Mouse (Mus musculus): ENCODE data around the gene Lbx1.

Lbx1 gene

DNA sequence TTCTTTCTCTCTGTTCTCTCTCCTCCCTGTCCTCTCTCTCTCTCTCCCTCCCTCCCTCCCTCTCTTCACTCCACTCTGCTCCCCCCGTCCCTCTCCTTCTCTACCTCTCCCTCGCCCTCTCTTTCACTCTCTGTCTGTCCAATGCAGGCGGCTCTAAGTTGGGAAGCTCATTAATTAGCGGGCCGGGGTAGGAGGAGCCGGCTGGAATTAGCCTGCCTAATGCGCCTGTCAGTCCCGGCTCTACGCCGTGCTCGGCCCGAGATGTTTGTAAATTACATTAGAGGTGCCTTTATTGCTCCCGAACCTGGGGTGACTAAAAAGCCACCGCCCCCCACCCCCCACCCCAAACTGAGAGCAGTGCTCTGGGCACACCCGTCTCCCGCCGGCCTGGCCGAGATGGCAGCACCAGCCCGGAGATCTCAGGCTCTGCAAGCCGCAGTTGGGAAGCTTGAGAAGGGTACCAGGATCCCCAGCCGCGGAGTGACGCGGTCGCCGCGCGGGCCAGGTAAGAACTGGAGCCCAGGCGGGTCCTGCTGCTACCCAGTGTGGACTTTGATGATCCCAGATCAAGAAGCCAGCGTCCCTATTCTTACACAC lies at the start of gene Lbx1:
Gene Lbx1 (minus strand): TSS at position 47 of the 597 bp plus-strand sequence.
- DNase-seq (ENCODE audit: low spot score), result no peak

DNA sequence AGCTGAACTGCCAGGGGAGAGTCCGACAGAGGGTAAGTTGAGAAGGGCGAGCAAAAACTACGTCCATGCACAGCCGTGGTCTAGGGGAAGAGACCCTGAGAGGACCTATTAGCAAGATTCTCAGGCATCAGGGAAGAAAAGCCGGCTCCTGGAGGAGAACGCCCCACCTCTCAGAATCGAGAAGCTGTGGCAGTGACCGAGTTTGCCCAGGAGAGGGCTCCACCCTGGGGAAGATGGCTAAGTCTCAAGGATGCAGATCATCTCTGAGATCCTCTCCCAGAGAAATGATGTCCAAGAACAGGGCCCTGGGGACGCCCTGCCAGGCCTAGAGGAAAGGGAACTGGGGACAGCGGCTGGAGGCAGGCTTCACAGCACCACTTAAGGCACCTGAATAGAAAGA lies 47.7 kb upstream of the Lbx1 start:
- DNase-seq (ENCODE audit: low spot score), result peak; percentile 32

DNA sequence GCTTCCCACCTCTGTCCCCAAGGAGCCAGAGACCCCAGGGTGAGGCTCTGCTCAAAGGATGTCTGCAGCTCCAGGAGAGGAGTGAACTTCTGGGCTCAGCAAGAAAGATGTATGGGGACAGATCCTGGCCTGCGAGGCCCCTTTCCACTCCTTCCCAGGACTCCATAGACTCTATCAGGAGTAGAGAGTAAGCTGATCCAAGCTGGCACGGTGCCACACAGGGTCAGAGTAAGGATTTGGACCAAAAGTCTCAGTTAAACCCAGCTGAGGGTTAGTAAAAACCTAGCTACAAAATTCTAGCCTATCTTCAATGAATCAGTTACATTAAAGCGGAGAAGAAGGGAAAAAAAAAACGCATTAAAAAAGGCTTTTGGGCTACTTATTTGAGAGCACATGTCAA lies 40.6 kb upstream of the Lbx1 start:
- no peak for DNase-seq (ENCODE audit: low spot score)

DNA sequence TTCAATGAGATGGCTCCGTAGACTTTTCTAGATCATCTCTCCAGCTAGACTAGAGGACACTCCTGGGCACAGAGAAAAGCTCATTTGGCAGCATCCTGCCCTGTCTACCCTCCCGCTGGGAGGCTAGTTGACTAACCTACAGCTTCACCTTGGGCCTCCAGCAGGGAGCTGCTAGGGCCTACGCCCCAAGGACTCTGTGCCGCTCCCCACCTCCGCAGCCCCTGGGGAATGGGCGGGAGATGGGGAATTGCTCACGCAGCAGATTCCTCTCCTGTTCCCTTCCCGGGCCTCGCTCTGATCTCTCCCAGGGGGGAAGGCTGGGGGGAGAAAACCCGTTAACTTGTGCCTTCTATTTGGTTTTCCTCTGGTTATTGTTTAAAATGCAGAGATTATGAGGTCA lies 36.4 kb upstream of the Lbx1 start:
- no peak for DNase-seq (ENCODE audit: low spot score)

DNA sequence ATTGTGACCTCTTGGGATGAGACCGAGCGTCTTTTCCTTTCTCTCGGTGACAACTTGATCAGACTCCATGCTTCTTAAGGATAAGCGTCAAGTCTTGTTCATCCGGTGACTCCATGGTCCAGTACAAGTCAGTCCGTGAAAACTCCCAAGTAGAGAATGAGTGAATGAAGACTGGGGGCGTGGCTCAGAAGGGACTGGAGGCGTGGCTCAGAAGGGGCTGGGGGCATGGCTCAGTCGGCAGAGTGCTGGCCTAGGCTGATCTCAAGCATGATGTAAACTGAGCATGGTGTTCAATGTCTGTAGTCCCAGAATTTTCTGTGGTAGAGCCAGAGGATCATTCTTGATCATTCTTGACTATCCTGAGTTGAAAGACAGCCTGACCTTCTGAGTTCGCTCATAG lies 27.4 kb upstream of the Lbx1 start:
- no peak for DNase-seq (ENCODE audit: low spot score)

DNA sequence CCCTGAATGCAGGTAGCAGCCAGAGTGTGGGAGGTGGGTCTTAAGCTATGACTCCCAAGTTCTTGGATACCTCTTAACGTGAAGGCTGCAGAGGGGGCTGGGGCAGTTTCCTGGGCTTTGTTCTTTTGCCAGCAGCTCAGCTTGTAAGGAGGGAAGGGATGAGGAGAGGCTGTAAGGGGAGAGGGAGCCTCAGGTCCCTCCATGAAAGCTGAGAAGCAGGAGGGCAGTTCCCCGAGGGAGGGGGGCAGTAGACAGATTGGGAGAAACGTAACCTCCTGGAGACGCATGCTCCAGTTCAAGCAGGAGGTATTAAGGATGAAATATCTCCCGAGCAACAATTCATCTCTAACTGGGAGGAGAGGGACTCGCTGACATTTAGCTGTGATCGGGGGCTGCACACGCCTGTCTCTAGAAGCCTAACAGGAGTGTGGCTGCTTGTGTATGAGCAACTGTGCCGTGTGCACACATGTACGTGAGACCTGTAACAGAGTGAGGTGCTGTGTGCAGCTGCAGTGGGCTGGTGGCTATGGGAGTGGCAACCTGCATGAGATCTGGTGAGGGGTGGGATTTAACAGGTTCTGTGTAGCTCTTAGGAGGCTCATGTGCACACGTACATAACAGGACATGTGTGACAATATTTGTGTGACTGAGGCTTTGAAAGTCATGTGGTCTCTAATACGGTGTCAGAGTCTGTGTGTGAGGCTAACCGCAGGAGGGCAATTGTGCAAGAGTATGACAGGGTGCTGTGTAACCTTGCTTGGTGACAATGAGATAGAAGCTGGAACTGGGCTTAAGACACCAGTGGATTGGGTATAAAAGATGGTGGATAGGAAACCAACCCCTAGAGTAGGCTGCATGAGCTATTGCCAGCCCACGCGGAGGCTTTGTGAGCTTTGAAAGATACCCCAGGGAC lies 22.1 kb upstream of the Lbx1 start:
- no peak for DNase-seq (ENCODE audit: low spot score)

DNA sequence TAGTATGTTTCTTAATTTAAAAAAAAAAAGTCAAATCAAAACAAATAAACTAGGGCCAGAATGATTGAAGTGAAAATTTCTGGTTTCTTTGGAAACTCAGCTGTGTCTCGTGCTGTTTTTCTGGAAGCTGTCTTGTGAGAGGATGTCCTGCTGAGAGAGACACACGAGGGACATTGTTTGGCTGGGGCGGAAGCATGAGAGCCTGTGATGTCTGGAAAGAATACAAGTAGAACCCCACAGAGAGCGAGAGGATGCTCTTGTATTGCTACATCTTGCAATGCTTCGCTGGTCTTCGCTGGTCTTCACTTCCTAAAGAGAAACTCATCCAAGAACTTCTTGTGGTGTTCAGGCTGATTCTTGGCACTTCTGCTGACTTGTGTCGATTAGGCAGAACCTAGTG lies 19.2 kb upstream of the Lbx1 start:
- DNase-seq (ENCODE audit: low spot score), result no peak

DNA sequence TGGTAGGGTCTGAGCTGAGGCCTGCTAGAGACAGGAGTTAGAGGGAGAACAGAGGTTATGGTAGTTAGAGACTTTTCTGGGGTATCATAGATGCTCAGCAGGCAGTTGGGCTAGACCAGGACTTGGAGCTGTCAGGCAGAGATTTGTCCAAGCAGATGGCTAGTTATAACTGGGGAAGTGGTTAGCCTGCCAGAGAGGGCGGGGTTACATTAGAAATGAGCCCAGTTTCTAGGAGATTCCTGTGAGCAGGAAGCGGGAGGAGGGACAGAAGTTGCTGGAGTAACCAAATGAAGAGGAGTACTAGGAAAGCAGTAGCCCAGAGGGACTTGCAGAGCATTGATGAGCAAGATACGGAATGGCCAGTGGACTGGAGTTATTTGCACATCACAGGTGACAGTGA lies 16.8 kb upstream of the Lbx1 start:
- DNase-seq (ENCODE audit: low spot score), result no peak

DNA sequence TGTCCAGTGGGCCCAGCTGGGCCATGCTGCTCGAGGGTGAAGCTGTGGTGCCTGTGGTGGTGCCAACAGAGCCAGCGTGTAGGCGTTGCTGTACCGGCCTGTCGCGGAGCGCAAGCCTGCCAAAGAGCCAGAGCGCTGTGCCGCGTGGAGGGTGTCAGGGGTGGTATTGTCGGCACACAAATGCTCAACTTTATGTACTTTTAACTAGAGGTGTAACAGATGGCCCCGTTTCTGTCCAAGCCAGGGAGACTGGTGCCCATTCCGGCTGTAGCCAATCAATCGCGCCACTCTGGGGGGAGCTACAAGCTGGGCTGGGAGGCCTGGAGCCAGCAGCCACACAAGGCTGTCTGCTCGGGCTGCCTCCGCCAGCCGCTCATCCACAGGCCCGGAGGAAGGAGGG lies 13.1 kb upstream of the Lbx1 start:
- DNase-seq (ENCODE audit: low spot score), result no peak

DNA sequence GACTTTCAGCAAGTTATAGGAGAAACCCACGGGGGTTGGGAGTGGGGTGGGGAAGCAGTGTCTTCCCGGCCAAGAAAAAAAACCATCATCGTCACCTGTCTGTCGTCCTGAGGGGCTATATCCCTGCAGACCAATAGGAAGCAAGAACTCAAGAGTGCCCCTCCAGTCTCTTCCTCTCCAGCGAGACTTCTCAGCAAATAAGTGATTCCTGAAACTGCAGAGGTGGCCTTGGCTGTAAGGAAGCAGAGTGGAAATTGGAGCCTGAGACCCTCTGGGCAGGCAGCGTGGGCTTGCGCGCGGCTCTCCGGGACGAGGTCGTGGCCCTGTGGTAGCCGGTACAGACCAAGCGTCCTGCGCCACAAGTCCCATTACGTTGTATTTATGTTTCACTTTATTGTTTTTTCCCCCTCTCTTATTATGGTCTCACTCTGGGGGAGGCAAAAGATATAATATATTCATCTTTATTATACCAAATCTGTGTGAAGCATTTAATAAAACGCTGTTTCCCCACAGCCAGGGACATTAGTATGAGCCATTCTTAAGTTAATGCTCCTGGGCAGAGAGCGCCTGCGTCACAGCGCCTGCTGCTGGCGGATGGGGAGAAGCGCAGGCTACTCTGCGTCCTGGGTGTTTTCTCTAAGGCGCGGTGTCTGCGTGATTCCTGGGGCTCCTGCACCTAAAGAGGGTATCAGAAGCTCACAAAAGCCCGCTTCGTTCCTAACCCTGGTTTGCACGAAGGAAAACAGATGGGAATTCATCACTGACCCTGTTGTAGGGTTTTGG lies 8.5 kb upstream of the Lbx1 start:
- DNase-seq (ENCODE audit: low spot score), result no peak

DNA sequence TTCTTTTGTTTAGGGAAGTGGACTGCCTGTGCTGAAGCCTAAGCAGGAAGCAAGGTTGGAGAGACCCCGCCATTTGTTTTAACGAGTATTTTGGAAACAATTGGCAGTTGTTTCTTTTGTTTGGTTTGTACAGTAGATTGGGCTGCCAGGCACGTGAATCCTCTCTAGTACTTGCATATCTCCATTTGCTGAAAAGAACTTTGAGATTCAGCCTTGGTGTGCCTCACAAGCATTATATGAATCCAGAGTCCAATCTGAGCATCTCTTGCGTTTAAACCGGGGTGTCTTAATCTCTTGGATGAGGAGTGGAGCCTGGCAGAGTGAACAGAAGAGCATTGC lies 7.6 kb upstream of the Lbx1 start:
- DNase-seq (ENCODE audit: low spot score), result no peak

DNA sequence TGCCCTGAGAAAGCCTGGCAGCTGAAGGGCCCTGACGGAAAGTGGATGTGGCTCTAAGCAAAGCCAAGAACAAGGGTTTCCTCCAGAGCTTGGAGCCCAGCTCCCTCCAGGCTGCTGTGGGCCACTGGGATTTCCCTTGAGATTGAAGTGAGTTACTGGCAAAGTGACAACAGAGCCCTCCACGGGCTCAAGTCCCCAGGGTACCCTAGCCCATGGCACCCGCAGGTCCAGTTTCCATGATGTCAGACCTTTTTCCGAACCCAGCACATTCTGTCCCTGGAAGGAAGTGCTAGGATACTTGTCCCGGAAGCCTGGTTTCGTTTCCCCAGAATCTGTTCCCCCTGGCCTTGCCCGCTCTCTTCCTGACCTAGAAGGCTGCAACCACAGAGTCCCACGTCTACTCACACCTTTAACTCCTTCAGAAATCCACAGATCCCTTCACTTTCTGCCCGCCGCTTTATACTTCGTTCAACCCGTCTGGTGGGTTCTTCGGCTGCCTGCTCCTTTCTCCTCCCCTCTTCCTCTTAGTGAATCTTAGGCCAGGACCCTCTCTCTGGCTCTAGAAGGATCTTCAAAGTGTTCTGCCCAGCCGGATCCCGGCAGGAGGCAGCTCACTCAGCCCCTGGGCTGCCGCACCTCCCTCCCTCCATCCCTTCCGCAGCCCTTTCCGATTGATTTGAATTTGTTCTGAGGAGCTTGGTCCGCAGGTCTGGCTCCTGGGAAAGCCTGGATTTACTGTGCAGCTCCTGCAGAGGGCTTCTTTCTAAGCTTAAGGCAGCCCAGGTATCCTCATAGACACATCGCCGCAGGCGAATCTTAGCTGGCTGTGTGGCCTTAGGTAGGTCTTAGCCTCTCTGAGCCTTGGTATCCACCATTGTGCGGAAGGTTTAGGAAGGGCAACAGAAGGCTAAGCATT lies 7.0 kb upstream of the Lbx1 start:
- DNase-seq (ENCODE audit: low spot score), result no peak

DNA sequence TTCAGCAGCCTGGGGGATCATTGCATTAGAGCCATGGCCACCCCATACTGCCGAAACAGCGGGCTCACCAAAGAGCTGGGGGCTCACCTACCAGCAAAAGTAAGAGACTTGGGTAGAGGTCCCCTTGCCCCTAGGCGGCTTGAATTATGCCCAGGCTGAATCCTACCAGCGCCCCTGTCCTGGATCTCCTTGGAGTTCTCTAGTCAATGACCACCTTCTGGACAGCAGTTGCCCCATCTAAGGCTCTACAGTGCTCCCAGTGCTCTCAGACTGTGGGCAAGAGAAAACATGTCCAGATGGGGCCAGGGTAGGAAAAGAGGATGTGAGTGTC lies 6.4 kb upstream of the Lbx1 start:
- no peak for DNase-seq (ENCODE audit: low spot score)

DNA sequence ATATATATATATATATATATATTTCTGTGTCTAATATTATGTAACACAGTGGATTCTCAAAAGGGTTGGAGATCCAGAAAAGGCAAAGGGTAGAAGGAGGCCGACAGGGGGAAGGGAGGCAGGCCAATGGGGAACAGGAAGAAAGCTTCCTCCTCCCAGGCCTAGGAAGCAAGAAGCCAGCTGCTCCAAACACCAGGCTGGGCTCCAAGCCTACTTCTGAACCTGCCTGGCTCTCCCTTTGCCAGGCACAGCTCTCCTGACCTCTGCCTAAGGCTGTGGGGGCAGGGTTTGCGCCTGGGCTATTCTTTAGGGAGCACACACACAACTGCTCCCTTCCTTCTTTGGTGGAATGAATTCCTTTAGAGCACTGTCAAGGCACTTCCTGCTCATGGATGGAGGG lies 4.4 kb upstream of the Lbx1 start:
- no peak for DNase-seq (ENCODE audit: low spot score)

DNA sequence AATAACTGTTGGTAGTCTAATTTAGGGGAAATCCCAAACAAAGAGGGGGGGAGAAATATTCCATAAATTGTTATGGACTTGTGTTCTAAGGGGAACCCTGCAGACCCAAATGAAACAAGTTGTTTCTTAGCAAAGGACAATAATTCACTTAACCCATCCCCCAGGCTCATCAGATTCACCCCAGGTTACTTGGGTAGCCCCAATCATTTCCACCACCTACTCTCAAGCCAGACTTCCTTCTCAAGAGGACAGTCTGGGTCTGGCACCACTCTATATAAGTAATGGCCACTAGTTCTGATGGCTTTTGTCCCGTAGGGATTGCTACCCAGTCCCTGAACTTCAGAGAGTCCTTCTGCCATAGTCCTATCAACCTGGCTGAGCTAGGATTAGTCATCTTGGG lies 3.6 kb upstream of the Lbx1 start:
- DNase-seq (ENCODE audit: low spot score), result no peak

DNA sequence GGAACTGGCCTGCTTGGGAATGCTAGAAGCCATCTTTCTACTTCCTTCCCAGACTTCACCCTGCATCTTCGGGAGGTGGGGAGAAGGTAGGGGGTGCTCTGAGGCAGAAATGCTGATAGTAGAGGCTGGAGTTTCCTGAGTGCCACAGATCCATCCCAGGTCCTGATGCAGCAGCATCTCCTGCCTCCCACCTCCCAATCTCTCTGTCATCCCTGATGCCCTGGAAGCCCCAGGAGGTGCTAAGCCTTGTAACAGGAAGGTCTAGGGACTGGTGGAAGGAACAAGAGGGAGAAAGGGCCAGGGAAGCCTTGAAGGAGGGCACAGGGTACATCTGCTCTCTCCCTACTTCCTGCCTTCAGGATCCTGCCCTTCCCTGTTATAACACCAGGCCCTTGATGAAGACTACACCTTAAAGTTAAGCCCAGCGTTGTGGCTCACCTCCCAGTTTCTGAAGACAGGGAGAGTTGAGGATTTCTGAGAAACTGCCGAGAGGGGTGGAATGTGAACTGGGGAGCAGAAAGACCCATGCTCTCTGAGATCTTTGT lies 2.1 kb upstream of the Lbx1 start:
- DNase-seq (ENCODE audit: low spot score), result no peak

DNA sequence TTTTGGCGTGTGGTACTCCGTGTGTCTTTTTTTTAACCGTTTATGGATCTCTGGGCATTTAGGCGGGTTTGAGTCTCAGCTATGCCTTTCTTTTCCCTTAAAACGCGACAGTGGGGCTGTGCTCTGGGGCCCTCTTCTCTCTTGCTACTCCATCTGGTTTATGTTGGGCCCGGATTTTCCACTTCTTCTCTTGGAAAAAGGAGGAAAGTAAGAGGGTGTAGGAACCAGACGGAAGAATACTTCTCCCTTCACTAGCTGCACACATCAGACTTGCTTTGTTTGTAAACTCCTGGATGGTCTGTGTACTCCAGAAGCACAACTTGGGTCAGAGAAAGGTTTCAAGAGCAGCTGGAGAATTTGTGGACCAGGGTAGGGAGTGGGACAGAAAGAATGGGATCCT lies 1.5 kb upstream of the Lbx1 start:
- DNase-seq (ENCODE audit: low spot score), result no peak

DNA sequence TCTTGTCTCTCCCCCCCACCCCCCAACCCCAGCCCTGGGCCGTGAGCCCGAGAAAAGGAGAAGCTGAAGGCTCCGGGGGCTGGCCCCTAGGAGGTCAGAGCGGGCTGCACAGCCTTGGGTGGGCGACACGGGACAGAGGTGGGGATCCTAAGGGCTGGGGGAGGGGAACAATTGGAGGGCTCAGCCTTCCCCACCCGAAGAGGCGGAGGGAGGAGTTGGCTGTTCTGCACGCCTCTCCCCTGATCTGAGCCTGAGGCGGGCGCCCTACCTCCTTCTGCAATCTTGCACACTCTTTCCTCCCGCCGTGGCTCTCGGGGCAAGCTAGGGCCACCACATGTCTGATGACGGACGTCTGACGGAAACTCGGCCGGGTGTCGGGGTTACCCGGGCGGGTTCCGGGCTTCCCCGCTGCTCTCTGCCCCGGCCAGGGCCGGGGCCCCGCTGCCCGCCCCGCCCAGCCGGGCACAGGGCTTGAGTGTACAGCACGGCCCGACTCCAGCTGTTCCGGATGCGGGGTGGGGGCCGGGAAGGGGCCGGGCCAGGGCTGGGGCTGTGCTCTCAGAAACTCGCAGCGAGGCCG lies 841 bp upstream of the Lbx1 start:
- no peak for DNase-seq (ENCODE audit: low spot score)

DNA sequence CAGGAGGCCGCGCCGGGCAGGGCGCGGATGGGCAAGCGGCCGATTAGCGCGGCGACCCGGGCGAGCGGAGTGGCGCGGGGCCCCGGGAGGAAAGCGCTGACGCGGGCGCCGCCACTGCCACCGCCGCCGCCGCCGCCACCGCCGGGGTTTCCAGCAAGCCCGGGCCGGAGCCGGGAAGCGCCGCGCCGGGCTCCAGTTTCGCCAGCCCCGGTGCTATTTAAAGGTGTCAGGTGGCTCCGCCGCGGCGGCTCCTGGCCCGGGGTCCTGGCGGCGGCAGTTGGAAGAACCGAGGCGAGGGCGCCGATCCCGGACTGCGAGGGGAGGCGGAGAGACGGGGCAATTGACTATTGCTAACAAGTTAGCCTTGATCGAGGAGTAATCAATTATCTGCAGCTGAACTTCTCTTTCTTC lies 276 bp downstream of the Lbx1 start:
- DNase-seq (ENCODE audit: low spot score), result no peak

DNA sequence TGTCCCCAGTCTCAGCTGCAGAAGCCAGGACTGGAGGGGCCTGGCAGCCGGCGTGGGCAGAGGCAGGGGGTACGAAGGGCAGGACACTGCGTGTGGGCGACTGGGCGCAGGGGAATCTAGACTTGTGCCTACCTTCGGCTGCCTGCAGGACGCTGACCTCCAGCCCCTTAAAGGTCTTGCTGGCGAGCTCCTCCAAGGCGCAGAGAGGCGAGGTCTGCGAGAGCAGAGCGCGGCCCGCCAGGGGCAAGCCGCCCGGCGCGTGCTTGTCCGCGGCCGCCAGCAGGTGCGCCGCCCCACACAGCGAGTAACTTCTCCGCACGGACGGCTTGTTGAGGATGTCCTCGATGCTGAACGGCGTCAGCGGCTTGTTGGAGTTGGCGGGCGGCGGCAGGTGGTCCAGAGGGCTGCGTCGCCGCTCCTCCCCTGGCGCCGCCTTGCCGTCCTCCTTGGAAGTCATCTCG lies 811 bp downstream of the Lbx1 start:
- DNase-seq (ENCODE audit: low spot score), result peak; percentile 49

DNA sequence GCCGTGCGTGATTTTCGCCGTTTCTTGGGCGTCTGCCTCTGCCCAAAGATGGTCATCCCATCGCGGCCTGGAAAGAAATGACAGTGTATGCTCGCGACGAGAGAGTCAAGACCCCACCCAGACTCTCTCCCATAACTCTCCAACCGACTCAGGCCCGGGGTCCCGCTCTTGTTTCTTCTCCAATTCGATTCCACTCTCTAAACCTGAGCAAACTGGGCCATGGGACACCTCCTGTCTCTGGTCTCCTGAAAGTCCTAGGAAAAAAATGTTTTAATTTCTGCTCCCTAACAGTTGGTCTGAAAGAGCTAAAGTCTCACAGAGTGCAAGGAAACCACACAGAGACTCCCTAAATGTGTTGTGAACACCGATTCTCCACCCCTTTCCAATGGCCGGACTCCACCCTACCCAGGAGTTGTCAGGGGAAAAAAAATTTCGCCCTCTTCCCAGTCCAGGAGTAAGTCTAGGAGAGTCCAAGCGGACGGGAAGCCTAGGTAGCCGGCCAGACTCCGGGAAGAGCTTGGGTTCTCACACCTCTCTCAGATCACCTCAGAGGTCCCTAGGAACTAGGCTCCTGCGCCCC lies 1.3 kb downstream of the Lbx1 start:
- no peak for DNase-seq (ENCODE audit: low spot score)

Measured in testis, postnatal 14 days (tissue).